Mouse (Mus musculus) c-Kit-positive CD71-negative TER-119-negative erythroid progenitor cells, embryonic 14.5 days (primary cell): ENCODE data around the gene Glo1.
"Not testable (repeated sequence)": the region's sequence is repeated elsewhere in the genome, so short reads cannot be mapped to it uniquely, and the experiment has no call there.

Experiments
- DNase-seq: peaks from one replicate; pipeline ENCODE4 v3.0.0-alpha.2; 2013; ENCODE audit warnings: low read depth

The Glo1 gene

GRCm38 (mm10) chr17:30626719-30627118, at the start of gene Glo1:
TSS of gene Glo1 (minus strand) at chr17:30626871.
- DNase-seq = not testable (repeated sequence)

DNA sequence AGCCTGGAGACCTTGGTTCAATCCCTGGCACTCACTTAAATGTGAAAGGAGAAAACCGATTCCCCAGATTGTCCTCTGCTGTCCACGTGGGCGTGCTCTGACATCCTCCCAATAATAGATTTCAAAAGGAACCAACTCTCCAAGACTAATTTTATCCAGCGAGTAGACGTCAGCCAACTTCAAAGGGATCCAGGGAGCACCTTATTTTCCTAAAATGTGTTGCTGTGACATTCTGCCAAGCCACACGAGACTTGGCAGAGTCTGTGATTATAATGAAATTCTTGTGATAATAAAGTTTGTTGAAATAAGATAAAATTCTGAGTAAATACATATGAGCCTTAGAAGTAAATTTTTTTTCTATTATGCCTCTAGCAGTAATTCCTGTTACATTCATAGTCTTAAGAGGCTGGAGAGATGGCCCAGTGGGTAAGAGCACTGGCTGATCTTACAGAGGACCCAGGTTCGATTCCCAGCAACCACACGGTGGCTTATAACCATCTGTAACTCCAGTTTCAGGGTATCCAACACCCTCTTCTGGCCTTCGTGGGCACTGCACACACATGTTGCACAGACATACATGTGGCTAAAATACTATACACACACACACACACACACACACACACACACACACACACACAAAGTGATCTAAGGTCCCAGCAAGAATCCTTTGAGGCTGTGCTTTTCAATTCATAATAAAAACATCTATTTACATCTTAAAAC, 48.5 kb upstream of the Glo1 start:
- no peak for DNase-seq

DNA sequence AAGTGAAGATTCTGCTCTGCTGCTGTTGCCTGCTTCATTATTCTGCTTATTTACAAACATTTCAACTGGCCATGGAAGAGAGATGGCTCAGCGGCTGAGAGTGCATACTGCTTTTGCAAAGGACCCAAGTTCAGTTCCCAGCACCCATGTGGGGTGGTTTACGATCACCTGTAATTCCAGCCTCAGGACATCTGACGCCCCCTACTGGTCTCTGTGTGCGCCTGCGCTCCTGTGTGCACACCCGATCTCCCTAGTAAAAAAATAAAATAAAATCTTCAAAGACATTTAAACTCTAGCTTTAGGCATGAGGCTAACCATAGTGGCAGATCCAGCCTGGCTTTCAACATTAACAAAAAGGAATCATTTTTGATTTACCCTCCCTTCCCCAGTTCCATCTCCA, 46.4 kb upstream of the Glo1 start:
- no peak for DNase-seq

- no peak for DNase-seq
Observed at GRCm38 (mm10) chr17:30672556-30672955, 45.9 kb upstream of the Glo1 start.

DNA sequence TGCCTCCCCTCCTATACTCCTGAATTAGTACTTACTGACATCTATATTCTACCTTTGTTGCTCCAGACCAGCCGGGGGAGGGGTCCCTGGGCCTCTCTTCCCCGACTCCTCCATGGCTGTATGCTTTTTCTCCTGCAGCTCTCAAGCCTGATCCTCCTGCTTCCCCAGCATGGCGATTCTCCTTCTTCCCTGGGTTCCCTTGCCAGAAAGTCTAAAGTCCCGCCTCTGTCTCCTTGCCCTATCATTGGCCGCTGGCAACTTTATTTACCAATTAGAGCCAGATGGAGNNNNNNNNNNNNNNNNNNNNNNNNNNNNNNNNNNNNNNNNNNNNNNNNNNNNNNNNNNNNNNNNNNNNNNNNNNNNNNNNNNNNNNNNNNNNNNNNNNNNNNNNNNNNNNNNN, 38.2 kb upstream of the Glo1 start:
- DNase-seq = no peak

- no peak for DNase-seq
Observed at GRCm38 (mm10) chr17:30663170-30663569, 36.5 kb upstream of the Glo1 start.

GRCm38 (mm10) chr17:30662131-30662530, 35.5 kb upstream of the Glo1 start:
- DNase-seq = no peak

DNA sequence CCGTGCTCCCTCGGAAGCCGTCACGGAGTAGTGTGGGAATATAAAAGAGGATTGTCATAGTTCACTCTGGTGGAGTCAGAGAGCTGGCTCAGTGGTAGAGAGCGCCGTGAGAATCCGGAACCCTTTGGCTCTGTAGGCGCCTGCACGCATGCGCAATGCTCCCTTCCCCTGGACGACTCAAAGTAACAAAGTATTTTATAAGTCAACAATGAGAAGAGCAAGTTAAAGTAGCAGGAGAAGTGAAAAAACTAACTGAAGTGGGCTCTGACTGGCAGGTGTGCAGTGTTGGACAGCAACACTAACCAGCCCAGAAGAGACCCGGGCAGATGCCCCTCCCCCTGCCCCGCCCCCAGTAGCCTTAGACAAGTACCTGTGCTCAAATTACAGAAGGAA, 31.5 kb upstream of the Glo1 start:
- DNase-seq = peak; percentile 50

DNA sequence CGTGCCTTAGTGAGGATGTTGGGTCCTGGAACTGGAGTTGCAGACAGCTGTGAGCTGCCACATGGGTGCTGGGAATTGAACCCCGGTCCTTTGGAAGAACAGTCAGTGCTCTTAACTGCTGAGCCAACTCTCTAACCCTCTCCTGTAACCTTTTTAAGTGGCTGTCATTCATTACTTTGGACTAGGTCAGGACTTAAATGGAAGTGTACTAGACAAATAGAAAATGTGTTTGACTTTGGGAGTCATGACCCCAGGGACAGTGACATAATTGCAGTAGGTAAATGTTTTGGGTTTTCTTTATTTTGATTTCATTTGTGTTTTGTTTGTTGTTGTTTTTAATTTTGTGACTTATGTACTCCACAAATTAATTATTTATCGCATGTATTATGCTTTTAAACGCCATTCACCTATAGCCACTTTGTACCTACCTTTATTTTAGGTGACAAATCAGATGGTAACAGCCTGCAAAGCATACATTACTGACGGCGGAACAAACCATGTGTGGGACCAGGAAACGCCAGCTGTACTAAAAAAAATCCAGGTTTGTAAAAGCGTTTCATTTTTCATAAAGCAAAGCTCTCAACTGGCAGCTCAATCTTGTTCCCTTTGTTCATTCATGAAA, 31.0 kb upstream of the Glo1 start:
- no peak for DNase-seq

GRCm38 (mm10) chr17:30653010-30653409, 26.3 kb upstream of the Glo1 start:
- DNase-seq = no peak

GRCm38 (mm10) chr17:30648770-30649169, 22.1 kb upstream of the Glo1 start:
- DNase-seq = no peak

- no peak for DNase-seq
Observed at GRCm38 (mm10) chr17:30640896-30641295, 14.2 kb upstream of the Glo1 start.

DNA sequence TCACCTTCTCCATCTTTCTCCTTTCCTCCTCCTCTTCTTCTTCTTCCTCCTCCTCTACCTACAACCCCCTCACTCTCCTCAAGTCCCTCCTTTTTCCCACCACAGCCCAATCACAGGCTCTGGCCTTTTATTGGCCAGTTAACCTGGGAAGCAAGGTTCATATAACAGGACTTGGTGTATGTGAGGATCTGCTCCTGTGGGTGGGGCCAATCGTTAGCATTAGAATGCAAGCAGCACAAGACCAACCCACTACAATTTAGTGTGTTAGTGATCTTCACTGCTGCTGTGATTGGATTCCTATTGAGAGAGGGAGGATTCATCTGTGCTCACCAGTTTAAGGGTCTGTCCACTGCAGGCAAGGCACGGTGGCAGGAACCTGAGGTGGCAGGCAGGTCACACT, 12.3 kb upstream of the Glo1 start:
- DNase-seq = no peak

- no peak for DNase-seq
Observed at GRCm38 (mm10) chr17:30637714-30638113, 11.0 kb upstream of the Glo1 start.

- DNase-seq = no peak
Observed at GRCm38 (mm10) chr17:30635367-30635766, 8.7 kb upstream of the Glo1 start.

- not testable (repeated sequence) for DNase-seq
Observed at GRCm38 (mm10) chr17:30624132-30624531, 2.5 kb downstream of the Glo1 start, which contains the start of gene Dnah8. TSS of gene Dnah8 (plus strand) at chr17:30624354.

GRCm38 (mm10) chr17:30623200-30623599, 3.5 kb downstream of the Glo1 start:
- DNase-seq = no peak

- no peak for DNase-seq
Observed at GRCm38 (mm10) chr17:30621450-30621849, 5.2 kb downstream of the Glo1 start.

- DNase-seq = no peak
Observed at GRCm38 (mm10) chr17:30620548-30620947, 6.1 kb downstream of the Glo1 start.

DNA sequence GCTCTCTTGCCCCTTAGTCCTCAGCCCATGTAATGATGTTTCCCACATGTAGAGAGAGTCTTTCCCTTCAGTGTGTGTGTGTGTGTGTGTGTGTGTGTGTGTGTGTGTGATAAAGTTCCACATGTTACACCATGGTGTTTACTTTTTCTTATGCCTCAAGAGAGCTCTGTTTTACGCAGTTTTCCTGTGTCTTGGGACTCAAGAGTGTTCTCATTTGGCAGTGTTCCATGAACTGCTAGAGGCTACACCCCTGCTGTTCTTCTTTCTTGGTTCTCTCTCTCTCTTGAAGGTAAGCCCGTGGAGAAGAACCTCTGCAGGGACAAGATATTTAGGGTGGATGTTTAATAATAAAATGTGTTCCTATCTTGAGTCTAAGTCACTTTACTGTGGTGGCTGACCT, 7.5 kb downstream of the Glo1 start:
- no peak for DNase-seq

DNA sequence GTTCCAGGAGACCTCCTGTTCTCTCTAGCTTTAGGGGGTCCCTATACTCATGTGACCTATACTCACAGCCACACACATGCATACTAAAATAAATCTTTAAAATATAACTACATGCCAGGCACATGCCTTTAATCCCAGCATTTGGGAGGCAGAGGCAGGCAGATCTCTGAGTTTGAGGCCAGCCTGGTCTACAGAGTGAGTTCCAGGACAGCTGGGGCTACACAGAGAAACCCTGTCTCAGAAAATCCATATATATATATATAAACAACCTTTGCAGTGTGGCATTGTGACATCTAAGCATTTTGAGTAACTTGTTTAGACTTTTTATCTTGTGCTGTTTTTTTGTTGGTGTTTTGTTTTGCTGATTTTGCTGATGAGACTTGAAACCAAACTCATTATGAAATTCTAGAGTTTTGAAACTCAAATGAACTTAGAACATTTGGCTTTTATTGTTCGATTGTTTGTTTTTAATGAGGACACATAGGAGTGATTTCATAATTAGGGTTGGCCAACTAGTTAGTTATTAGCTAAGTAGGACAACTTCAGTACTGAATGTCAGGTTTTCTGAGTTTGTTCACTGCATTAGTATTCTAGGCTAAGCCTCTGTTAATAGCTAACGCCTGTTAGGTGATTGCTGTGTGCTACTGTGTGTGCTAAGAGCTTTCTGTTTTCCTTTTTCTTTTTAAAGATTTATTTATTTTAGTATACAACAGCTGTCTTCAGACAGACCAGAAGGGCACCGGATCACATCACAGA, 8.4 kb downstream of the Glo1 start:
- no peak for DNase-seq

DNA sequence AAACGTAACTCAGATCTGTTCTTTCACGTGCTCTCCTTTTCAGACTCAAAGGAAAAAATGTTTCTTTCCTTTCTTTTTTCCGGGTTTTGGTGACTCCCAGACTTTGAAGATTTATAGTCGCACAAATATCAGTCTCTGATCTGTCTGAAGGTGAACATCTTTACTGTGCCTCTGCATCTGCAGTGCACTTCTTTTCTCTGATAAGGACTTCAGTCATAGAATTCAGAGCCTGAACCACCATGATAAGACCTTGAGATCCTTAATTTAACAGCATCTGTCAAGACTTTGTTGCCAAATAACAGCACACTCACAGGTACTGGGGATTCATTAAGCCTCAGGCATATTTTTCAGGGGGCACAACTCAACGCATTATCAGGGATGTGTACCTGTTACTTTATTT, 10.5 kb downstream of the Glo1 start:
- no peak for DNase-seq

DNA sequence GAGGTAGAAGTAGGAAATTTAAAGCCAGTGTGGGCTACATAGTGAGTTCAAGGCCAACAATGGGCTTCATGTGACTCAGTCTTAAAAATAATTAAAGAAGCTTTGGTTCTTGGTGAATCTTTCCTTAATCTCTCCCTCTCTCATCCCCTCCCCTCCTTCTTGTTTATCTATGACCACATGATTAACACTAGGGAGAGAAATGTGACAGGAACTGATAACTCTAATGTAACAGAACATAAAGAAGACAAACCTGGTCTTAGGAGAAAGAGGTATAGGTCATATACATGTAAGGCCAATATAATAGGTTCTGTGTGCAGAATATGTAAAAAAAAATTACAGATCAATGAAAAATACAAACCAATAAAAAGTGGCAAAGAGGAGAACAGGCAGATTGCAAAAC, 13.3 kb downstream of the Glo1 start:
- no peak for DNase-seq
